ENCODE assay signal across 27 mouse cellular contexts in genomic region chrX:143627767-143628166, GRCm38 (mm10).
A peak's percentile ranks its signal among the peaks of the same experiment; 100 is the strongest.
DNase-seq lines count a peak whose midpoint lies in the region; ATAC-seq and TF ChIP-seq lines count a peak whose summit lies in the region.
"Had no signal": no experiment of that assay in that cellular context is flagged by ENCODE, and none has a peak within 500 bp of the region (broad histone marks: within the 10 kb centered on the region; RNA-seq: fewer than 3 reads in every experiment).

No protein-coding gene starts in this region.

- intact Hi-C loops in left cerebral cortex, postnatal 36 days (cut with DNase I), result no loop called here

- H3K36me3 ChIP-seq in kidney, embryonic 16.5 days (ENCODE audit: insufficient read depth, low read length), result no peaks in the 10 kb centered on the region
- H3K36me3 ChIP-seq: embryonic facial prominence, embryonic 12.5 days; G1E; hindbrain, embryonic 10.5 days; hindbrain, embryonic 15.5 days had no signal

- H3K4me2 ChIP-seq in kidney, embryonic 16.5 days (replicated peaks; ENCODE audit: low read depth, low read length), result no peak overlapping the region
- H3K4me2 ChIP-seq: embryonic facial prominence, embryonic 12.5 days; hindbrain, embryonic 15.5 days had no signal

- ATAC-seq in kidney, embryonic 16.5 days (ENCODE audit: low FRiP score, low TSS enrichment), result no peak
- ATAC-seq: inflammation-experienced regulatory T-cells, adult 6 months had no signal

- WGBS in kidney, embryonic 16.5 days, result 84% methylated on average over 5 of the region's 5 CpGs

- TF ChIP-seq POLR2A in brain, embryonic 14.5 days (IDR thresholded peaks at IDR 0.05; ENCODE audit: borderline replicate concordance, extremely low read depth, insufficient read depth, insufficient read length, poor library complexity, severe bottlenecking), result no peak

- no peak for TF ChIP-seq CTCF in brain, embryonic 14.5 days (IDR thresholded peaks at IDR 0.05; ENCODE audit: borderline replicate concordance, extremely low read depth, insufficient read depth, insufficient read length)

- H3K4me3 ChIP-seq in kidney, embryonic 16.5 days (ENCODE audit: low read length), result no peak overlapping the region
- H3K4me3 ChIP-seq: embryonic facial prominence, embryonic 12.5 days; hindbrain, embryonic 10.5 days; hindbrain, embryonic 15.5 days had no signal

- no peaks in the 10 kb centered on the region for H3K9me3 ChIP-seq in kidney, embryonic 16.5 days (ENCODE audit: low read length)
- H3K9me3 ChIP-seq: embryonic facial prominence, embryonic 12.5 days; G1E; hindbrain, embryonic 10.5 days; hindbrain, embryonic 15.5 days had no signal

- no peak overlapping the region for H3K9ac ChIP-seq in kidney, embryonic 16.5 days (replicated peaks; ENCODE audit: low read length)
- H3K9ac ChIP-seq: embryonic facial prominence, embryonic 12.5 days; hindbrain, embryonic 15.5 days; liver, embryonic 14.5 days had no signal

- no peak overlapping the region for H3K27ac ChIP-seq in kidney, embryonic 16.5 days (ENCODE audit: low read length)
- H3K27ac ChIP-seq: embryonic facial prominence, embryonic 12.5 days; hindbrain, embryonic 10.5 days; hindbrain, embryonic 15.5 days; liver, embryonic 14.5 days; macrophage had no signal

- no peaks in the 10 kb centered on the region for H3K4me1 ChIP-seq in kidney, embryonic 16.5 days (ENCODE audit: insufficient read depth, low read length)
- H3K4me1 ChIP-seq: embryonic facial prominence, embryonic 12.5 days; hindbrain, embryonic 10.5 days; hindbrain, embryonic 15.5 days had no signal

- peak; percentile 2 to 8 for DNase-seq in cerebellum, postnatal 14 days
- DNase-seq in cerebellum, adult 9-10 months, result no peak
- DNase-seq in layer of hippocampus, adult 11-12 months (ENCODE audit: low spot score), result peak; percentile 9
- DNase-seq in layer of hippocampus, adult 9-10 months (ENCODE audit: low spot score), result no peak
- DNase-seq in brain, embryonic 14.5 days (ENCODE audit: low read depth), result peak; percentile 48
- DNase-seq in layer of hippocampus, adult 9-11 months, result peak; percentile 24
- DNase-seq in left cerebral cortex, postnatal 36 days (ENCODE audit: low spot score in 2 of 2), result no peak
- DNase-seq: adrenal gland, postnatal 10 days; cerebellum, adult 18-20 months; embryo, embryonic 11 days; gastrocnemius, postnatal 14 days; heart, postnatal 14 days; kidney, adult 11 months; kidney, postnatal 36 days; liver; lung, adult 2 months; lung, postnatal 10 days; midbrain, embryonic 14.5 days; thymus, postnatal 4 days had no signal

- H3K27me3 ChIP-seq in kidney, embryonic 16.5 days (ENCODE audit: insufficient read depth, low read length), result no peaks in the 10 kb centered on the region; the same call in 1 of the 2 replicates
- H3K27me3 ChIP-seq: embryonic facial prominence, embryonic 12.5 days; hindbrain, embryonic 15.5 days had no signal

Comparison
In these comparisons a context has a peak if more than half of its experiments do, and no peak if none do; other contexts are left out.
1. DNase-seq: peak in cerebellum, postnatal 14 days (2 of 2), layer of hippocampus, adult 11-12 months (single experiment), brain, embryonic 14.5 days (single experiment) and layer of hippocampus, adult 9-11 months (single experiment); none in cerebellum, adult 9-10 months (single experiment), layer of hippocampus, adult 9-10 months (single experiment) and left cerebral cortex, postnatal 36 days (0 of 2).